Mouse (Mus musculus) kidney, embryonic 16.5 days (tissue): ENCODE results near the gene Cyth1. TPM values are rescaled to one million over a fixed set of nuclear protein-coding genes. Genes with fewer than 3 reads are reported as not detected.
A peak's percentile ranks its signal among the peaks of the same experiment; 100 is the strongest.

Experiments used
- ATAC-seq: fragments of 200-750 bp; cut with Nextera tagmentation; 2 replicates; pipeline ENCODE4 v1.8.0; 2017; ENCODE audit warnings: moderate TSS enrichment; ENCODE audit not compliant: low FRiP score, low TSS enrichment
- H3K27ac ChIP-seq: fragments of 300-500 bp; sonication (generic); 2 replicates; pipeline ENCODE4 v1.5.1; 2014; ENCODE audit warnings: low read length
- H3K27me3 ChIP-seq: fragments of 300-500 bp; sonication (generic); 2 replicates; pipeline ENCODE4 v1.6.1; 2014; ENCODE audit warnings: low read length, control low read depth, mixed read lengths; ENCODE audit not compliant: insufficient read depth
- H3K36me3 ChIP-seq: fragments of 300-500 bp; sonication (generic); 2 replicates; pipeline ENCODE4 v1.6.1; 2014; ENCODE audit warnings: low read length, control low read depth, mixed read lengths; ENCODE audit not compliant: insufficient read depth
- H3K4me1 ChIP-seq: fragments of 300-500 bp; sonication (generic); 2 replicates; pipeline ENCODE4 v1.6.1; 2014; ENCODE audit warnings: low read length, control low read depth, mixed read lengths; ENCODE audit not compliant: insufficient read depth
- H3K4me2 ChIP-seq: fragments of 300-500 bp; sonication (generic); replicated peaks from 2 replicates; pipeline ENCODE4 v1.6.1; 2014; ENCODE audit warnings: low read depth, low read length
- H3K4me3 ChIP-seq: fragments of 300-500 bp; sonication (generic); 2 replicates; pipeline ENCODE4 v1.5.1; 2014; ENCODE audit warnings: mild to moderate bottlenecking, low read length
- H3K9ac ChIP-seq: fragments of 300-500 bp; sonication (generic); replicated peaks from 2 replicates; pipeline ENCODE4 v1.6.1; 2014; ENCODE audit warnings: low read length
- H3K9me3 ChIP-seq: fragments of 300-500 bp; sonication (generic); 2 replicates; pipeline ENCODE4 v1.6.1; 2016; ENCODE audit warnings: low read length, control low read depth
- WGBS: fragments of 180-500 bp; shearing (Covaris S2); extraction: QIAGEN DNeasy Blood & Tissue Kit; methylation state at CpG from one replicate; pipeline ENCODE4 v1.1.7; 2014; 5-methylcytosine and 5-hydroxymethylcytosine counted together
- polyA plus RNA-seq: library from polyadenylated mRNA; unstranded; fragments of >200 nt; fragmentation: Nextera tagmentation; extraction: Ambion mirVana; gene quantifications from 2 replicates; pipeline ENCODE4 v1.2.1, GENCODE M21; 2015

Gene Cyth1
- polyA plus RNA-seq, 1 experiment from 2014 or later, result 17.9 TPM

GRCm38 (mm10) chr11:118118777-118119176 lies 129.6 kb downstream of the Cyth1 start:
- Histone ChIP-seq H3K36me3 (no peaks in the 10 kb centered on the region), H3K4me3 (no peak overlapping the region), H3K27me3 (no peaks in the 10 kb centered on the region), H3K9me3 (no peaks in the 10 kb centered on the region), H3K9ac (no peak overlapping the region), H3K4me1 (no peaks in the 10 kb centered on the region), H3K27ac (no peak overlapping the region), H3K4me2 (no peak overlapping the region)
- ATAC-seq, result no peak
- 72% methylated on average over 8 of the region's 8 CpGs for WGBS

GRCm38 (mm10) chr11:118114581-118115110 lies 133.7 kb downstream of the Cyth1 start:
- Histone ChIP-seq H3K36me3 (no peaks in the 10 kb centered on the region), H3K9ac (no peak overlapping the region), H3K9me3 (no peaks in the 10 kb centered on the region), H3K27me3 (no peaks in the 10 kb centered on the region), H3K4me3 (no peak overlapping the region), H3K4me2 (no peak overlapping the region), H3K27ac (no peak overlapping the region), H3K4me1 (no peaks in the 10 kb centered on the region)
- no peak for ATAC-seq
- WGBS, result 56% methylated on average over 8 of the region's 8 CpGs

DNA sequence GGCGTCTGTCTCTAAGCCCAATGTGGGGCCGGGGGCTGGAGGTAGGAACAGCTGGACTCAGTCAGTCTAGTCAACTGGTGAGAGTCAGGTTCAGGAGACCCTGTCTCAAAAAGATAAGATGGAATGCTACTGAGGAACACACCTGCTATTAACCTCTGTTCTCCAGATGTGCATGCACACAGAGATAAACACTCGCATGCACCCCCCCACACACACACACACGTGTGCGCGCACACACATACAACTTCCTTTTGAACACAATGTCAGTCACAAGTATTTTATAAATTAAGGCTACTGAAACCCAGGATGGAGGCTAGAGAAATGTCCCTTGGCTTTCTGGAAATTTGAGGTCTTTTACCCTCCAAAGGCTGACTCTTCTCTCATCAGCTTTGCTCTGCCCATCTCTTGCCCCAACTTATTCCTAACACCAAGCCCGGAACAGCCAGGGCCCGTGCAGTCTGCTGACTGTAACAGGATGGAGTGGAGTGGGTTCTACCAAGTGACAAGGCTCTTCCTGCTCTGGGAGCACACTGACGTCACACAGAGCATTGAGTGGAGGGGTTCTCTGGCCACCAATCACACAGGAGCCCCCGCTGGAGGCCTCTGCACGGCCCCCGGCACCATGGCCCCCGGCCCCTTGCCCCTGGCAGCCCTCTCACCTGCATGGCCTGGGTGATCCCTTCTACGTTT lies 134.7 kb downstream of the Cyth1 start:
- Histone ChIP-seq H3K9ac (no peak overlapping the region), H3K27ac (no peak overlapping the region), H3K36me3 (no peaks in the 10 kb centered on the region), H3K27me3 (no peaks in the 10 kb centered on the region), H3K9me3 (no peaks in the 10 kb centered on the region), H3K4me1 (no peaks in the 10 kb centered on the region), H3K4me3 (no peak overlapping the region), H3K4me2 (no peak overlapping the region)
- 75% methylated on average over 14 of the region's 14 CpGs for WGBS
- ATAC-seq, result no peak

GRCm38 (mm10) chr11:118104001-118104400 lies 144.4 kb downstream of the Cyth1 start:
- no peaks in the 10 kb centered on the region for H3K9me3 ChIP-seq
- no peak overlapping the region for H3K4me3 ChIP-seq
- no peaks in the 10 kb centered on the region for H3K27me3 ChIP-seq
- H3K4me2 ChIP-seq, result no peak overlapping the region
- WGBS, result 6% methylated on average over 5 of the region's 5 CpGs
- peak; percentile 66; the same call in 1 of the 2 replicates for ATAC-seq
- H3K27ac ChIP-seq, result no peak overlapping the region
- no peaks in the 10 kb centered on the region; the same call in 1 of the 2 replicates for H3K4me1 ChIP-seq
- H3K9ac ChIP-seq, result no peak overlapping the region
- H3K36me3 ChIP-seq, result no peaks in the 10 kb centered on the region

GRCm38 (mm10) chr11:118103383-118103782 lies 145.0 kb downstream of the Cyth1 start:
- no peaks in the 10 kb centered on the region for H3K36me3 ChIP-seq
- H3K4me1 ChIP-seq, result no peaks in the 10 kb centered on the region; the same call in 1 of the 2 replicates
- no peak overlapping the region; the same call in 1 of the 2 replicates for H3K9ac ChIP-seq
- H3K4me2 ChIP-seq, result no peak overlapping the region
- no peak overlapping the region for H3K4me3 ChIP-seq
- H3K27ac ChIP-seq, result no peak overlapping the region
- no peak for ATAC-seq
- H3K27me3 ChIP-seq, result no peaks in the 10 kb centered on the region
- 94% methylated on average over 5 of the region's 5 CpGs for WGBS
- no peaks in the 10 kb centered on the region for H3K9me3 ChIP-seq

DNA sequence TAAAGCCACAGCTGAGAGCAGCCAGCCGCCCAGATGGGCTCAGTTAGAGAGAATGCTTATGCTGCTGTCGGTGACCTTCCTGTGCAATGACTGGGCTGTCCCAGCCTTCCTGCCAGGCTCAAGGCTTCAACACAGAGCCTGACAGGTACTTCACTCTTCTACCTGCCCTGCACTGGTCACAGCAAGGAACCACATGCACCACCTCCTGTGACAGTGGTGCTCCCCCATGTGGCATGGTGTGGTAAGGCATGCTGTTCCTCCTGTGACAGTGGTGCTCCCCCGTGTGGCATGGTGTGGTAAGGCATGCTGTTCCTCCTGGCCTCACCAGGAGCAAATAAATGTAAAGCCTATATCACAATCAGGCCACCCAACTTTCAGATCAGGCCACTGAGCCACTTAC lies 145.6 kb downstream of the Cyth1 start:
- no peaks in the 10 kb centered on the region for H3K9me3 ChIP-seq
- 0 out of 2 replicates have a peak, but pooled peaks have one; percentile 21 for ATAC-seq

GRCm38 (mm10) chr11:118101133-118101532 lies 147.3 kb downstream of the Cyth1 start:
- Histone ChIP-seq H3K4me1 (peaks cover 9% of the 10 kb centered on the region), H3K4me3 (no peak overlapping the region), H3K36me3 (no peaks in the 10 kb centered on the region), H3K9ac (no peak overlapping the region), H3K9me3 (no peaks in the 10 kb centered on the region), H3K4me2 (no peak overlapping the region), H3K27me3 (no peaks in the 10 kb centered on the region), H3K27ac (no peak overlapping the region)
- no peak for ATAC-seq
- 31% methylated on average over 9 of the region's 9 CpGs for WGBS

More for the DNA sequence above, 145.6 kb downstream of the Cyth1 start:
- H3K9ac ChIP-seq, result no peak overlapping the region
- WGBS, result 49% methylated on average over 3 of the region's 3 CpGs
- no peaks in the 10 kb centered on the region for H3K27me3 ChIP-seq
- no peak overlapping the region for H3K27ac ChIP-seq
- H3K4me3 ChIP-seq, result no peak overlapping the region
- H3K4me2 ChIP-seq, result no peak overlapping the region
- no peaks in the 10 kb centered on the region; the same call in 1 of the 2 replicates for H3K4me1 ChIP-seq
- H3K36me3 ChIP-seq, result no peaks in the 10 kb centered on the region

DNA sequence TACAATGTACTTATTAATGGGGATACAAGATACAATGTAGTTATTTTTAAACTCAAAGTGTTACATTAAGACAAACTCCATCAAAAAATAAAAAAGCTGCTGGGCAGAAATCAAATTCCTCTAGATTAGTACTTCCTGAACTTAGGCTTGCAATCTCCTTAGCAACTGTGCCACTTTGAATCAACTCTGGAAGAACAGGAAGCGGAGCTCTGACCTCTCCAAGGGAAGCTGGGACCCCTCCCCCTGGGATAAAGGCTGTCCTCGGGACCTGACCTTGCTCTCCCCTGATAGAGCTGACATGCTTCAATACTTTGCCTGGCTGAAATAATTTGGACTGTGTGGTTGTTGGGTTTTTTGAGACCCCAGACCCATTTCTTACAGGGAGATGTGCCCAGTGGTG lies 151.7 kb downstream of the Cyth1 start:
- H3K4me2 ChIP-seq, result no peak overlapping the region
- 36% methylated on average over 2 of the region's 2 CpGs for WGBS
- no peaks in the 10 kb centered on the region for H3K36me3 ChIP-seq
- no peak overlapping the region for H3K4me3 ChIP-seq
- no peak for ATAC-seq
- no peak overlapping the region for H3K9ac ChIP-seq
- H3K27ac ChIP-seq, result no peak overlapping the region
- no peaks in the 10 kb centered on the region for H3K9me3 ChIP-seq
- peaks cover 10% of the 10 kb centered on the region for H3K4me1 ChIP-seq
- H3K27me3 ChIP-seq, result no peaks in the 10 kb centered on the region

GRCm38 (mm10) chr11:118095004-118095403 lies 153.4 kb downstream of the Cyth1 start:
- Histone ChIP-seq H3K4me1 (peaks cover 10% of the 10 kb centered on the region), H3K36me3 (no peaks in the 10 kb centered on the region), H3K9ac (no peak overlapping the region), H3K27me3 (no peaks in the 10 kb centered on the region), H3K4me2 (no peak overlapping the region), H3K9me3 (peaks cover 14% of the 10 kb centered on the region; the same call in 1 of the 2 replicates), H3K27ac (no peak overlapping the region), H3K4me3 (no peak overlapping the region)
- ATAC-seq, result no peak
- WGBS, result 82% methylated on average over 9 of the region's 9 CpGs

DNA sequence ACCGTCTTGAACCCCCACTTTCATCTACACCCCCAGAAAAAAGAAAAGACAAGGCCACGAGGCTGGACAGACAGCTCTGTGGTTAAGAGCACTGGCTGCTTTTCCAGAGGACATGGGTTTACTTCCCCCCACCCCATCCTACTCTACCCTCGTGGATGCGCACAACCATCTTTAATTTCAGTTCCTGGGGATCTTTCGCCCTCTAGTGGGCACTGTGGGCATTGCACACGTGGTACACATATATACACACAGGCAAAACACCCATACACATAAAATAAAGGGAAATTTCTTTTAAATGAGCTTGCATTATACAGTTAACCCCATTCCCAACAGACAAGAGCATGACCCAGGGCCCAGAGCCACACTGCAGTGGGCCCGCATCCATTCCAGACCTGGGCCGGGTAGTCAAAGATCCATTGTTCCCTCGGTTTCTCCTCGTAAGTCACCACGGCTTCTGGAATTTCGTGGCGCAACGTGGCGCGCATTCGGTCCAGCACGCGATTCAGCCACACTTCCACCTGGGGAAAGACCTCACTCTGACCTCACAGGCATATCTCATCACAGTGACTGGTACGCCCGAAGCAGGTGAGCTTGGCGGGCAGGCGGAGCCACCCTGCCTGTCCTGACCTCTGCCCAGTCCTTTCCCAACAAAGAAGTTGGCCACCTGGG lies 157.3 kb downstream of the Cyth1 start:
- no peak overlapping the region for H3K27ac ChIP-seq
- H3K4me1 ChIP-seq, result peaks cover 8% of the 10 kb centered on the region
- no peak overlapping the region for H3K4me3 ChIP-seq
- ATAC-seq, result no peak
- peaks cover 14% of the 10 kb centered on the region; the same call in 1 of the 2 replicates for H3K9me3 ChIP-seq
- no peaks in the 10 kb centered on the region for H3K36me3 ChIP-seq
- no peak overlapping the region for H3K9ac ChIP-seq
- WGBS, result 89% methylated on average over 23 of the region's 23 CpGs
- no peaks in the 10 kb centered on the region for H3K27me3 ChIP-seq
- no peak overlapping the region for H3K4me2 ChIP-seq
